Mouse (Mus musculus) kidney, postnatal 0 days (tissue): ENCODE results near the gene Tmem150b. TPM values are rescaled to one million over a fixed set of nuclear protein-coding genes. Genes with fewer than 3 reads are reported as not detected.

Source experiments
- ATAC-seq: fragments of 200-750 bp; cut with Nextera tagmentation; replicated peaks from 2 replicates; pipeline ENCODE4 v1.8.0; 2017; ENCODE audit warnings: low read depth, moderate number of reproducible peaks, moderate TSS enrichment, moderate library complexity; ENCODE audit not compliant: low FRiP score
- DNase-seq: peaks from one replicate; pipeline ENCODE4 v3.0.0-alpha.2; 2016; ENCODE audit warnings: low spot score
- H3K27ac ChIP-seq: fragments of 300-500 bp; sonication (generic); 2 replicates; pipeline ENCODE4 v1.5.1; 2014; ENCODE audit warnings: mild to moderate bottlenecking
- H3K27me3 ChIP-seq: fragments of 300-500 bp; sonication (generic); 2 replicates; pipeline ENCODE4 v1.6.1; 2014; ENCODE audit warnings: low read length, mixed read lengths; ENCODE audit not compliant: insufficient read depth
- H3K36me3 ChIP-seq: fragments of 300-500 bp; sonication (generic); 2 replicates; pipeline ENCODE4 v1.6.1; 2014; ENCODE audit warnings: low read length, mixed read lengths; ENCODE audit not compliant: insufficient read depth
- H3K4me1 ChIP-seq: fragments of 300-500 bp; sonication (generic); replicated peaks from 2 replicates; pipeline ENCODE4 v1.6.1; 2014; ENCODE audit warnings: antibody characterized with exemption, low read length, mixed read lengths; ENCODE audit not compliant: insufficient read depth
- H3K4me2 ChIP-seq: fragments of 300-500 bp; sonication (generic); 2 replicates; pipeline ENCODE4 v1.6.1; 2014; ENCODE audit warnings: mild to moderate bottlenecking, low read length, moderate library complexity, mixed read lengths
- H3K4me3 ChIP-seq: fragments of 300-500 bp; sonication (generic); replicated peaks from 2 replicates; pipeline ENCODE4 v1.5.1; 2014; ENCODE audit warnings: low read depth, low read length
- H3K9ac ChIP-seq: fragments of 300-500 bp; sonication (generic); 2 replicates; pipeline ENCODE4 v1.6.1; 2014; ENCODE audit warnings: low read depth, low read length
- H3K9me3 ChIP-seq: fragments of 300-500 bp; sonication (generic); replicated peaks from 2 replicates; pipeline ENCODE4 v1.6.1; 2016; ENCODE audit warnings: low read length, inconsistent platforms, mixed read lengths
- CTCF ChIP-seq: IDR thresholded peaks from 2 replicates; pipeline ENCODE4 v1.5.1; 2016; ENCODE audit warnings: antibody characterized with exemption, low read depth, mild to moderate bottlenecking, moderate library complexity
- WGBS: fragments of 180-500 bp; shearing (Covaris S2); extraction: QIAGEN DNeasy Blood & Tissue Kit; methylation state at CpG from one replicate; pipeline ENCODE4 v1.1.7; 2014; 5-methylcytosine and 5-hydroxymethylcytosine counted together
- polyA plus RNA-seq: library from polyadenylated mRNA; unstranded; fragments of >200 nt; fragmentation: Nextera tagmentation; extraction: Ambion mirVana; gene quantifications from 2 replicates; pipeline ENCODE4 v1.2.1, GENCODE M21; 2015

The Tmem150b gene
- polyA plus RNA-seq, 1 experiment from 2014 or later = 0.12 TPM

GRCm38 (mm10) chr7:4743354-4743753, 18.3 kb upstream of the Tmem150b start:
- ATAC-seq (no peak), DNase-seq (peak; percentile 53)
- no peak for TF ChIP-seq CTCF
- Histone ChIP-seq H3K4me3 (no peak overlapping the region), H3K27ac (no peak overlapping the region), H3K36me3 (peaks cover 7% of the 10 kb centered on the region), H3K9ac (no peak overlapping the region), H3K4me1 (peaks cover 15% of the 10 kb centered on the region), H3K9me3 (no peaks in the 10 kb centered on the region), H3K27me3 (no peaks in the 10 kb centered on the region), H3K4me2 (no peak overlapping the region)
- WGBS = 60% methylated on average over 2 of the region's 2 CpGs

- no peak overlapping the region for H3K9ac ChIP-seq
Measured at GRCm38 (mm10) chr7:4742482-4742819, 17.4 kb upstream of the Tmem150b start.

GRCm38 (mm10) chr7:4741672-4742481, 16.8 kb upstream of the Tmem150b start:
- Histone ChIP-seq H3K9ac (peak overlapping the region; percentile 67), H3K4me1 (peaks cover 15% of the 10 kb centered on the region), H3K27me3 (no peaks in the 10 kb centered on the region), H3K4me3 (peak overlapping the region; percentile 57; the same call in 1 of the 2 replicates), H3K36me3 (peaks cover 7% of the 10 kb centered on the region), H3K9me3 (no peaks in the 10 kb centered on the region), H3K4me2 (peak overlapping the region; percentile 73), H3K27ac (peak overlapping the region; percentile 85)
- DNase-seq (no peak), ATAC-seq (no peak)
- 82% methylated on average over 21 of the region's 21 CpGs for WGBS
- no peak for TF ChIP-seq CTCF

More at GRCm38 (mm10) chr7:4742482-4742819, 17.4 kb upstream of the Tmem150b start:
- Histone ChIP-seq H3K27me3 (no peaks in the 10 kb centered on the region), H3K4me1 (peaks cover 15% of the 10 kb centered on the region), H3K27ac (no peak overlapping the region), H3K9me3 (no peaks in the 10 kb centered on the region), H3K4me2 (0 out of 2 replicates have a peak overlapping the region, but pooled peaks have one; percentile 73), H3K36me3 (peaks cover 7% of the 10 kb centered on the region), H3K4me3 (no peak overlapping the region)
- DNase-seq = no peak
- TF ChIP-seq CTCF = no peak
- ATAC-seq = no peak
- 88% methylated on average over 6 of the region's 6 CpGs for WGBS

GRCm38 (mm10) chr7:4741151-4741550, 16.1 kb upstream of the Tmem150b start:
- peak; percentile 79 for DNase-seq
- Histone ChIP-seq H3K27me3 (no peaks in the 10 kb centered on the region), H3K4me1 (peaks cover 15% of the 10 kb centered on the region), H3K4me3 (peak overlapping the region; percentile 57), H3K9ac (peak overlapping the region; percentile 67), H3K36me3 (peaks cover 4% of the 10 kb centered on the region), H3K4me2 (peak overlapping the region; percentile 73), H3K27ac (peak overlapping the region; percentile 85), H3K9me3 (no peaks in the 10 kb centered on the region)
- no peak for TF ChIP-seq CTCF
- 4% methylated on average over 4 of the region's 4 CpGs for WGBS
- ATAC-seq = no peak

DNA sequence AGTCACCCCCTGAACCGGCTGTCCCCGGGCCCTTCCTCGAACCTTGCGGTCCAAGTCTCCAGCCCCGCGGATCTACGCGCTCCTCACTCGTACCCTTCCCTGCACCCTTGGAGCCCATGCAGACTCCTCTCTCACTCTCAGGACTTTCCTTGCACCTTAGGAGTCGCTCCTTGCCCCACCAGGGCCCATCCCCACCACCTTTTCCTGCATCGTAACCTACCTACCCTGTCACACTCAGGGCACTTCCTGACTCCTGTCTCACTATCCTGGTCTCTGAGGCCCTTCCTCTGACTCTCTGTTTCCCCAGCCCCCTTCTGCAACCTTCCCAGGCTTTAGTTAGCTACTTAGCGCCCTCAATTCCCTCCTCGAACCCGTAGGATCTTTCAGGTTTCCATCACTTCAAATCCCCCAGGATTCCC, 15.3 kb upstream of the Tmem150b start:
- no peaks in the 10 kb centered on the region for H3K27me3 ChIP-seq
- DNase-seq = peak; percentile 48
- under 1% methylated on average over 14 of the region's 14 CpGs for WGBS
- peak overlapping the region; percentile 57 for H3K4me3 ChIP-seq
- H3K27ac ChIP-seq = peak overlapping the region; percentile 85
- peak; percentile 10; the same call in 1 of the 2 replicates for ATAC-seq
- H3K4me2 ChIP-seq = peak overlapping the region; percentile 73
- H3K4me1 ChIP-seq = peaks cover 15% of the 10 kb centered on the region
- H3K9me3 ChIP-seq = no peaks in the 10 kb centered on the region
- H3K36me3 ChIP-seq = peaks cover 4% of the 10 kb centered on the region; the same call in 1 of the 2 replicates
- peak overlapping the region; percentile 67 for H3K9ac ChIP-seq
- TF ChIP-seq CTCF = no peak

DNA sequence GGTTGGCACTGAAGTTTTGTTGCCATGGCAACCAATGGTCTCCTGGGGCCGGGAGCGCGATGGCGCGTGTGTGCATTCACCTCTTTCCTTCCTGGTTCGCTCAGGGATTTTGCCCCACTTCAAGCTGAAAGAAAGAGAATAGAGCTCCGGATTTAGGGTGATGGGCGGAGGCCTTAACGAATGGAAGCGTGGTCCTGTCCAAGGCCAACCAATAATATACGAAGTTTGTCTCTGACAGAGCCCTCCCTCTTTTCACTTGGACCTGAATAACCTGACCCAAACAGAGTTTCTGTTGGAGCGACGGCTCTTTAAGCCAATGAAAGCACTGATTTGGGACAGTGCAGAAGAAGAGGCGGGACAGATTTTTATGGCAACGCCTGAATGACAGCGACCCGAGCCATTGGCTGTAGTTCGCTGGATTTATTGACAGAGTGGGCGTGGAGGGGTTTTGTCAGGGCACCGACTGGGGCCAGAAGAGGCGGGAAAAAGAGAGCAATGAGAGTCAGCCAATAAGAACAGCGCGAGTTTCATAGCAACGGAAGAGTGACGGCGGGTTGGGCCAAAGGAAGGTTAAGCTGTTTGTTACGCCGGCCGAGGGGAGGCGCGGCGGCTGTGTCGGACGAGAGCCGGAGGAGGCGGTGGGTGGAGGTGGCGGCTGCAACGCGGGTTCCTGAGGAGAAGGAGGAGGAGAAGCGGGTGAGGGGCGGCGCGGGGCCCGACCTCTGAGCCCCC, 14.7 kb upstream of the Tmem150b start, which contains the start of gene Kmt5c:
Kmt5c (plus strand) TSS at position 572 of the 732 bp plus-strand sequence.
- 0% methylated on average over 39 of the region's 44 CpGs for WGBS
- peak; percentile 46 for TF ChIP-seq CTCF
- DNase-seq (peak; percentile 100), ATAC-seq (peak; percentile 98)
- H3K4me2 ChIP-seq = peak within 1 kb of the TSS; percentile 73
- H3K9me3 ChIP-seq = no peaks in the 10 kb centered on the region
- no peaks in the 10 kb centered on the region for H3K27me3 ChIP-seq
- H3K27ac ChIP-seq = peak within 1 kb of the TSS; percentile 85
- H3K36me3 ChIP-seq = peaks cover 4% of the 10 kb centered on the region; the same call in 1 of the 2 replicates
- peak within 1 kb of the TSS; percentile 57 for H3K4me3 ChIP-seq
- H3K4me1 ChIP-seq = peaks cover 15% of the 10 kb centered on the region
- peak within 1 kb of the TSS; percentile 67 for H3K9ac ChIP-seq
